Mouse (Mus musculus) T-helper 1 cell (primary cell): ENCODE measurements at regions not wholly inside any gene's neighbourhood (a gene's known extent, or its start where the extent isn't known, plus 50 kb on each side); places are given as distances from the start of the nearest gene placed in this dataset.

Experiments
- in situ Hi-C: fragments of 300-600 bp; cut with MboI, MseI; formaldehyde crosslinking; loops from one replicate; pipeline ENCODE4 v1.15.1; 2025; ENCODE audit warnings: high pct_unique_total_duplicates

GRCm38 (mm10) chr1:95762244-95762643, 94.9 kb upstream of the St8sia4 start:
- in situ Hi-C loops: no loop called here

GRCm38 (mm10) chr1:95754071-95754915, 86.9 kb upstream of the St8sia4 start:
- in situ Hi-C loops: no loop called here

GRCm38 (mm10) chr1:95753517-95753916, 86.1 kb upstream of the St8sia4 start:
- in situ Hi-C loops: no loop called here

DNA sequence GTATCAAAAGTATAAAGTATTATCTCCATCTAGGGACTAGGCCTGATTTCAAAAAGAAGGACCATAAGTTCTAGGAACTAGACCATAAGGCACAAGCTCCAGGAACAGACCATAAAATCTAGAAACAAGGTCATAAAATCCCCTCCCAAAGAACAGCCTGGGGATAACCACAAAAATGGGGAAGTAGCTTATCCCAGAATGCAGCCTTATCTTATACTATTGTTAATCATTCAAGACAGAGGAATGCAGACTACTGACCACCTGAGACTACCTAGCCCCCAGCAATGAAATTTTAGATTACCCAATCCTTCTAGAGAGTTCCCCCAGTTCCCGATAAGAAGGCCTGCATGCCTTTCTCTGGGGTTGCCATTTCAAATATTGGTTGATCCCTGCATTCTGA, 81.6 kb upstream of the St8sia4 start:
- in situ Hi-C loops: no loop called here

DNA sequence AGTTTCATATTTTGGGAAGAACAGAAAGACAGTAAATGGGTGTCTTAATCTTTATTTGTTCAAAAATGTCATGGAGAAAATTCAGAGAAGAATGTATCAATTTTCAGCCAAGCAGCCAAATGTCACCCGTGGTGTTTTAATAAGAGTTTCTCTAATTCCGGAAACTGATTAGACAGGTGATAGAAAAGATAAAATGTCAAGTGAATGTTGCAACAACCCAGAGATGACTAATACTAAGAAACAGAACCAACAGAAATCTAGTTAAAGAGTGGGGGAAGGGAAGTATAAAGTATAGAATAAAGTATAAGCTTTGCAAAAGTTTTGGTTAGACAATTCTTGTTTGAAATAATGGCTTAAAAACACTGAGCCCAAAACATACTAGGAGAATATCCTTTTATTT, 79.9 kb upstream of the St8sia4 start:
- in situ Hi-C loops: no loop called here

DNA sequence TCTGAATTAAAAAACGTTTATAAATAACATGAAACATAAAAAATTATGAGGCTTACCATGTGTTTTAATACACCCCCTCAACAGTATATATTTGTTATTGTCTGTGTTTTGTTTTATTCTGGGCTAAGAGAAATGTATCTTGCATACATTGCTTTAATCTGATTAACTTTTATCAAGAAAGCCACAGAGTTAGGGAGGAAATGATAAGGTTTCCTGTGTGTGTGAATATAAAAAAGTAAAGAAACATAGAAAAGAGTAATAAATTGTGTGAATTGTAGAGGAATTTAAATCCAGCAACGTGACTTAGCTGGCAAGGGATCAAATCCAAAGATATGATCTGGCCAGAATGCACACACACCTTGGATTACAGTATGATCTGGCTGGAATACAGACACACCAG, 77.1 kb upstream of the St8sia4 start:
- in situ Hi-C loops: loop anchor here (5.0 kb wide), 1 partner anchor 77 kb away; the partner anchor contains the start of gene St8sia4

DNA sequence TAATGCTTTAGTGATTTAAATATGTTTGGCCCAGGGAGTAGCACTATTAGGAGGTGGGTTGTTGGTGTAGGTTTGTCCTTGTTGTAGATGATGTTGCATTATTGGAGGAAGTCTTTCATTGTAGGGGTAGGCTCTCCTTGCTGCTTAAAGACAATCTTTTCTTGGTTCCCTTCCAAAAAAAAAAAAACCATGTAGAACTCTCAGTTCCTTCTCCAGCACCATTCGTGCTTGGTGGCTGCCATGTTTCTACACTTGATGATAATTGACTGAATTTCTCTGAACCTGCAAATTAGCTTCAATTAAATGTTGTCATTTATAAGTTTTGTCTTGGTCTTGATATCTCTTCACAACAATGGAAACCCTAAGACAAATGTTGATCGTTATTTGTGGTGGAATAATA, 76.0 kb upstream of the St8sia4 start:
- in situ Hi-C loops: loop anchor here (5.0 kb wide), 1 partner anchor 76 kb away; the partner anchor contains the start of gene St8sia4

GRCm38 (mm10) chr1:95719449-95719848, 52.1 kb upstream of the St8sia4 start:
- in situ Hi-C loops: loop anchor here (5.0 kb wide), 1 partner anchor 242 kb away; no protein-coding TSS in a partner anchor

GRCm38 (mm10) chr1:95718794-95719193, 51.4 kb upstream of the St8sia4 start:
- in situ Hi-C loops: loop anchor here (5.0 kb wide), 1 partner anchor 241 kb away; no protein-coding TSS in a partner anchor
